Mouse (Mus musculus) forebrain, embryonic 11.5 days (tissue): ENCODE data around the gene Pld1. TPM values are rescaled to one million over a fixed set of nuclear protein-coding genes. Genes with fewer than 3 reads are reported as not detected.

ENCODE experiments used
- ATAC-seq: fragments of 200-750 bp; cut with Nextera tagmentation; replicated peaks from 2 replicates; pipeline ENCODE4 v1.8.0; 2017; ENCODE audit warnings: moderate TSS enrichment; ENCODE audit not compliant: low FRiP score
- DNase-seq: peaks from one replicate; pipeline ENCODE4 v3.0.0-alpha.2; 2017; ENCODE audit warnings: low spot score
- H3K27ac ChIP-seq: fragments of 300-500 bp; sonication (generic); 2 replicates; pipeline ENCODE4 v1.5.1; 2014; ENCODE audit warnings: low read depth, low read length
- H3K27me3 ChIP-seq: fragments of 300-500 bp; sonication (generic); 2 replicates; pipeline ENCODE4 v1.6.1; 2014; ENCODE audit warnings: mild to moderate bottlenecking, low read length, mixed read lengths; ENCODE audit not compliant: control insufficient read depth, insufficient read depth
- H3K36me3 ChIP-seq: fragments of 300-500 bp; sonication (generic); 2 replicates; pipeline ENCODE4 v1.6.1; 2014; ENCODE audit warnings: mild to moderate bottlenecking, low read length, moderate library complexity, mixed read lengths; ENCODE audit not compliant: control insufficient read depth, insufficient read depth
- H3K4me1 ChIP-seq: fragments of 300-500 bp; sonication (generic); replicated peaks from 2 replicates; pipeline ENCODE4 v1.6.1; 2014; ENCODE audit warnings: low read length, mixed read lengths; ENCODE audit not compliant: control insufficient read depth, insufficient read depth
- H3K4me2 ChIP-seq: fragments of 300-500 bp; sonication (generic); 2 replicates; pipeline ENCODE4 v1.6.1; 2014; ENCODE audit warnings: low read depth, mild to moderate bottlenecking, low read length, moderate library complexity, mixed read lengths; ENCODE audit not compliant: severe bottlenecking
- H3K4me3 ChIP-seq: fragments of 300-500 bp; sonication (generic); 2 replicates; pipeline ENCODE4 v1.5.1; 2014; ENCODE audit warnings: low read depth, low read length
- H3K9ac ChIP-seq: fragments of 300-500 bp; sonication (generic); 2 replicates; pipeline ENCODE4 v1.6.1; 2014; ENCODE audit warnings: low read length
- H3K9me3 ChIP-seq: fragments of 300-500 bp; sonication (generic); 2 replicates; pipeline ENCODE4 v1.6.1; 2016; ENCODE audit warnings: low read length, mixed read lengths; ENCODE audit not compliant: control insufficient read depth
- WGBS: fragments of 180-500 bp; shearing (Covaris S2); extraction: QIAGEN DNeasy Blood & Tissue Kit; methylation state at CpG from one replicate; pipeline ENCODE4 v1.1.7; 2014; 5-methylcytosine and 5-hydroxymethylcytosine counted together
- polyA plus RNA-seq: library from polyadenylated mRNA; unstranded; fragments of >200 nt; fragmentation: Nextera tagmentation; extraction: Ambion mirVana; gene quantifications from 2 replicates; pipeline ENCODE4 v1.2.1, GENCODE M21; 2014

The Pld1 gene
- polyA plus RNA-seq, 1 experiment from 2014 or later, result 4.6 TPM

DNA sequence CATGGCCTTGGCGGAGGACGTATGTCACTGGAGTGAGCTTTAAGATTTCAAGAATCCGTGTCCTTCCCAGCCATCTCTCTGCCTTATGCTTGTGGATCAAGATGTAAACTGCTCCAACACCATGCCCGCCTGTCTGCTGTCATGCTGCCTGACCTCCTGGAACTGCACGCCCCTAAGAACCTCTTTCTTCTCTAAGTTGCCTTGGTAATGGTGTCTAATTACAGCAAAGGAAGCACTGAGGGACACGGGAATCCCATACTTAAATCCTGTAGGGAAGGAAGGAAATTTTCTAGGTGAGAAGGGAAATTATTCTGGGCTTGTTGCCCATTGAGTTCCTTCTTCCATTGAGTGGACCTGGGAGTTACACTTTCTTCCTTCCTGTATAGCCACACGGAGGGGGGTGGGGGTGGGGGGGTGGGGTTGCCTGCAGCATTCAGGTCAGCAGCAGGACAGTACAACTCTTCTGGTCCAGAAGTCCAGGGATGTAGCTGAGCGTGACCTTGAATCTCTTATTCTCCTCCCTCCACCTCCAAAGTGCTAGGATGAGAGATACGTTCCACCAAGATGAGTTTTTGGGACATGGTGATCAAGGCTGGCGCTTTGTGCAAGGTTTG, 38.5 kb downstream of the Pld1 start:
- Histone ChIP-seq H3K4me1 (no peaks in the 10 kb centered on the region), H3K4me3 (no peak overlapping the region), H3K9ac (no peak overlapping the region), H3K4me2 (no peak overlapping the region), H3K27me3 (no peaks in the 10 kb centered on the region), H3K36me3 (no peaks in the 10 kb centered on the region), H3K9me3 (no peaks in the 10 kb centered on the region), H3K27ac (no peak overlapping the region)
- DNase-seq, result no peak
- 85% methylated on average over 10 of the region's 10 CpGs for WGBS
- ATAC-seq, result no peak

DNA sequence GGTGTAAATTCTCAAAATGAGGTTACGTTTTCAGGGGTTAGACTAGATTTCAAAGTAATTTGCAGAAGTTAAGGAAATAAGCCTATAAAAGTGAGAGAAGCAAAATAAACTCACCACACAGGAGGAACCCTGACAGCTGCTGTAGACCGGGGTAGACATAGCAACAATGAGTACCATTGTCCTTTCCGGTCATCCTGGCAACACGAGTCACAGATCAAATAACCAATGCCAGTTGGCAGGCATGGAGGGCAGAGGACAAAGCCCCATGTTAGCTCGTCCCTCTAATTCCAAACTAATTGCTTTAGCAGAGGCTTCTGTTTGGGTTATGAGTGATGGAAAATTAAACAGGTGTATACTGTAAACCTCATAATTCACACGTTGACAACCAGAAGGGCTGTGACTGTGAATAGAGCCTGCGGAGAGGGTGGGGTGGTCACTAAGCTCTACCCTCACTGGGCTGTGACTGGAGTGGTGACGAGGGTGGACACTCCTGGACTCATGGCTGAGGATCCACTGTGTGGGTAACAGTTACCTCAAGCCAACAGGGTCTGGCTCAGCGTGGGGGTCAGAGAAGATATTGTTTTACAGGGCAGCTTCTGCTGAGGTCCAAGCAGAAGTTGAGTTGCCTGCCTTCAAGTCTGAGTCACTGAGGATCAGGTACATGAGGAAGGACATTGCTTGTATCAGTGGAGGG, 39.7 kb downstream of the Pld1 start:
- Histone ChIP-seq H3K4me2 (no peak overlapping the region), H3K9me3 (no peaks in the 10 kb centered on the region), H3K9ac (no peak overlapping the region), H3K4me3 (no peak overlapping the region), H3K36me3 (no peaks in the 10 kb centered on the region), H3K4me1 (no peaks in the 10 kb centered on the region), H3K27ac (no peak overlapping the region), H3K27me3 (no peaks in the 10 kb centered on the region)
- no peak for ATAC-seq
- WGBS, result 73% methylated on average over 9 of the region's 9 CpGs
- DNase-seq, result no peak

DNA sequence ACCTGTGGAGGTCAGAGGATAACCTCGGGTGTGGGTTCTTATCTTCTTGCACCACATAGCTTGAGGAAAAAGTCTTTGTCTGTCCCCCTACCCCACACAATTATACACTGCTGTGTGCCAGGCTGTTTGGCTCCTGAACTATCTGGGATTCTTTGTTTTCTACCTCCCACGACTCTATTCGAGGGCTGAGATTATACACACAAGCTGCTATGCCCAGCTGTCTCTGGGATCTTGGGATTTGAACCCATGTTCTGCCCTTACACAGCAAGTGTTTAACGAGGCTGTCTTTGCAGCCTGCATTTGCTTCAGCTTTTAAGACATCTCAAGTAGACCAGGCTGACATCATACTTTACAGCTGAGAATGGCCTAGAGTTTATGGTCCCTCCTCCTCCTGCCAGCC, 43.1 kb downstream of the Pld1 start:
- no peak overlapping the region for H3K27ac ChIP-seq
- H3K36me3 ChIP-seq, result no peaks in the 10 kb centered on the region
- DNase-seq (no peak), ATAC-seq (no peak)
- H3K4me1 ChIP-seq, result 0 out of 2 replicates have a peak, but pooled peaks cover 2% of the 10 kb centered on the region
- H3K9ac ChIP-seq, result no peak overlapping the region
- H3K4me2 ChIP-seq, result no peak overlapping the region
- no peak overlapping the region for H3K4me3 ChIP-seq
- no peaks in the 10 kb centered on the region for H3K27me3 ChIP-seq
- 68% methylated on average over 4 of the region's 4 CpGs for WGBS
- H3K9me3 ChIP-seq, result no peaks in the 10 kb centered on the region

DNA sequence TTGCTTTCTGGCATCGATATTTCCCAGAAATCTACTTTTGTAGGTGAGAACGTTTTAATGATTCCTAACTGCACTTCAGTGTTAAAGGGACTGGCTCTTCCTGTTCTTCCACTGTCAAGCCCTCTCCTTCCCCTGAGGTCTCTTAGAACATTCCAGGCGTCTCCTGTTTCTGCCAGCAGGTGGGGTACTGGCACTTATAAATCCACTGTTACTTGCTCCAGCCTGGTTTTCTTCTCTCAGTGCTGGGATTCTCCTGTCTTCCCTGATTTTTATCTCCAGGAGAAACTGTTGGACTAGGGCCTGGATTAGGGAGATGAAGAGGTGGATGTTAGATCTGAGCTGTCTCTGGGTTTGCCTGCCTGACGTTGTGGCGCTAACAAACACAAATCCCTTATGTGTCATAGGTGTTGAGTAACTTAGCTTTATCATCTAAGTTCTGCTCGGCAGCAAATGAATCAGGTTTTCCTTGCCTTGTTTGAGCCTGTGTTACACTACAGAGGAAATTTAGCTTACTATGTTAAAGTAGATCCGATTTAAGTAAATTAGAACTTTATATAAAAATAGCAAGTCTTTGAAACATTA, 44.0 kb downstream of the Pld1 start:
- Histone ChIP-seq H3K36me3 (no peaks in the 10 kb centered on the region), H3K4me3 (no peak overlapping the region), H3K27ac (no peak overlapping the region), H3K9ac (no peak overlapping the region), H3K9me3 (no peaks in the 10 kb centered on the region), H3K4me2 (no peak overlapping the region), H3K4me1 (0 out of 2 replicates have a peak, but pooled peaks cover 2% of the 10 kb centered on the region), H3K27me3 (no peaks in the 10 kb centered on the region)
- 45% methylated on average over 7 of the region's 7 CpGs for WGBS
- ATAC-seq, result no peak
- DNase-seq, result peak; percentile 75

DNA sequence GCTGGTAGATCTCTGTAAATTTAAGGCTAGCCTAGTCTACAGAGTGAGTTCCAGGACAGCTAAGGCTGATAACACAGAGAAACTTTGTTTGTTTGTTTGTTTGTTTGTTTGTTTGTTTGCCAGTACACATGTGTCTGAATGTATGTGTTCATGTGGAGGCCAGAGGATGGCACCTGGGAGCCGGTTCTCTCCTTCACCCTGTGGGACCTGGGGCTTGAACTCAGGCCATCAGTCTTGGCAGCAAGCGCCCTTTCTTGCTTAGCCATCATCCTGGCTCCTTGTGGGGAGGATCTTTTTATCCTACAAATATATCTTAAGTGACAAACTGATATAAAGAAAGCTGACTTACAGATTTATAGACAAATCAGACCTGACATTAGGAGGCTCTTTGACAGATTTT, 44.8 kb downstream of the Pld1 start:
- DNase-seq (no peak), ATAC-seq (no peak)
- H3K9me3 ChIP-seq, result no peaks in the 10 kb centered on the region
- 0 out of 2 replicates have a peak, but pooled peaks cover 2% of the 10 kb centered on the region for H3K4me1 ChIP-seq
- no peaks in the 10 kb centered on the region for H3K27me3 ChIP-seq
- no peak overlapping the region for H3K4me2 ChIP-seq
- H3K4me3 ChIP-seq, result no peak overlapping the region
- no peak overlapping the region for H3K27ac ChIP-seq
- no peaks in the 10 kb centered on the region for H3K36me3 ChIP-seq
- no peak overlapping the region for H3K9ac ChIP-seq
- WGBS, result 85% methylated on average over 2 of the region's 2 CpGs

DNA sequence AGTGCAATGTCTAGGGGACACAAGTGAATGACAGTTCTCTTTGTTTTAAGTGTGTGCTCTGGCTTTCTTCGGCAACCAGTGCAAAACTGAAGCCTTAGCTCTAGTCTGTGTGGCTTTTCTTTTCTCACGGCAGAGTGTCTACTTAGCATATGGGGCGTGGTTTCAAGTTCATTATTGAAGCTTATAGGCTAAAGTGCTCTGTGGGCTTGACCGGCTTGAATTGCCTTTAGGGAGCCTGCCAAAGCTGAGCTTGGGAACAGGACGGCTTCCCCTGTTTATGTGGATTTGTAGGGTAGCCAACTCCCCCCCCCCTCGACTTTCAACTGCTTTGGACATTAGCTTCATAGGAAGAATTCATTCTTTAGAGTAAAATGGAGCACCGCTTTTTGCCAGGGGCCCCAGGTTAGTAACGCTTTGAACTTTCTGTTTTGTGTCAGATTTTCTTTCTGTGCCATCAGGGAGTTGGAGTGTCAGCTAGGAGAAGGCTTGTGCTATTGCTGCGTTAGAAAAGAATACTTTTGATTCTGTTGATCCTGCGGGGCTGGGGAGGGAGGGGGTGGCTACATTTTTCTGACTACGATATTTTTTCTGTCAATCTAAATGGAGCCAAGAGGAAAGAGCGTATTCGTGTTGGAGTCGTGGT, 45.6 kb downstream of the Pld1 start:
- H3K36me3 ChIP-seq, result no peaks in the 10 kb centered on the region

DNA sequence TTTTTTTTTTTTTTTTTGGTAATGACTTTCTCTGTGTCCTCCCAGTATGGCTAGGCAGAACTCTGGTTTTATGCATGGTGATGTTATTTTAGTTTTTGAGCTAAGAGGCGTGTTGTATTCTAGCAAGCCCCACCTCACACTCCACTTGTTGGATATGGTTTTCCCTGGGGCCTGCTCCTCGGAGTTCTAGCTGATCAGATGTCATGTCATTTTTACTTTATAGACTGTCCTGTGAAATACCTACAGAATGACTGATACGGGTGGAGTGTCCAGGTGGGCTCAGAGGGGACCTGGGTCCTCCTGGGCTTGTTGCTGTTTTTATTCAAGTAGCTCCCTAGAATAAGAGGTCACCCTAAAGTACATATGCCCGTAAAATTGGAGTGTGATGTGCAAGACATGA, 46.1 kb downstream of the Pld1 start:
- H3K9ac ChIP-seq, result no peak overlapping the region
- H3K4me3 ChIP-seq, result peak overlapping the region; percentile 16; the same call in 1 of the 2 replicates
- H3K27me3 ChIP-seq, result no peaks in the 10 kb centered on the region
- H3K4me2 ChIP-seq, result peak overlapping the region; percentile 48; the same call in 1 of the 2 replicates
- H3K4me1 ChIP-seq, result 0 out of 2 replicates have a peak, but pooled peaks cover 2% of the 10 kb centered on the region
- H3K36me3 ChIP-seq, result no peaks in the 10 kb centered on the region
- 69% methylated on average over 4 of the region's 4 CpGs for WGBS
- DNase-seq, result peak; percentile 45
- H3K9me3 ChIP-seq, result no peaks in the 10 kb centered on the region
- peak overlapping the region; percentile 41 for H3K27ac ChIP-seq
- ATAC-seq, result no peak

More for the DNA sequence above, 45.6 kb downstream of the Pld1 start:
- 18% methylated on average over 14 of the region's 14 CpGs for WGBS
- no peak overlapping the region for H3K9ac ChIP-seq
- H3K4me2 ChIP-seq, result peak overlapping the region; percentile 48
- H3K27ac ChIP-seq, result peak overlapping the region; percentile 41
- no peaks in the 10 kb centered on the region for H3K9me3 ChIP-seq
- H3K27me3 ChIP-seq, result no peaks in the 10 kb centered on the region
- DNase-seq, result peak; percentile 75
- H3K4me3 ChIP-seq, result peak overlapping the region; percentile 16
- ATAC-seq, result peak; percentile 95
- 0 out of 2 replicates have a peak, but pooled peaks cover 2% of the 10 kb centered on the region for H3K4me1 ChIP-seq

DNA sequence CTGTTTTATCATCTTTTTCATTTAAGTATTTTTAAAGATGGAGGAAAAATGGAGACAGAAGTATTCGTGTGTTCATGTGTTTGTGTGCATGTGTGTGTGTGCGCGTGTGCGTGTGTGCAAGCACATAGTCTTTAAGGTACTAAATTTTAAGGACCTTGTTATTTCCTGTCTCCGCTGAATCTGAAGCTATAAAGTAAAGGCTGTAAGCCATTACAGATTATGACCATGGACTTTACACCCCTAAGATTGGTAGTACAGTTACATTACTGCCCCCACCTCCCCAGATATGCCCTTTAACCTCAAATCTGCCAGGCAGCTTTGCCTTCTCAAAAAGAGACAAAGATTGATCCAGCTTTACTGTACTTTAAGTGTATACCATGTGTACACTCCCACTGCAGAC, 46.8 kb downstream of the Pld1 start:
- DNase-seq, result peak; percentile 5
- peak overlapping the region; percentile 1; the same call in 1 of the 2 replicates for H3K4me2 ChIP-seq

More for the DNA sequence above, 46.8 kb downstream of the Pld1 start:
- 96% methylated on average over 5 of the region's 5 CpGs for WGBS
- Histone ChIP-seq H3K9ac (no peak overlapping the region), H3K27me3 (no peaks in the 10 kb centered on the region), H3K27ac (no peak overlapping the region), H3K36me3 (no peaks in the 10 kb centered on the region), H3K4me3 (no peak overlapping the region), H3K9me3 (no peaks in the 10 kb centered on the region), H3K4me1 (0 out of 2 replicates have a peak, but pooled peaks cover 2% of the 10 kb centered on the region)
- ATAC-seq, result no peak
